In genomic region chr17:74749659-74750058, GRCm38 (mm10) we compare ENCODE assay signal across 26 mouse cellular contexts.
"Had no signal": no experiment of that assay in that cellular context is flagged by ENCODE, and none has a peak within 500 bp of the region (broad histone marks: within the 10 kb centered on the region; RNA-seq: fewer than 3 reads in every experiment).

No protein-coding gene starts in this region.

- H3K4me3 ChIP-seq: embryonic facial prominence, embryonic 10.5 days; embryonic facial prominence, embryonic 12.5 days; embryonic facial prominence, embryonic 13.5 days; embryonic facial prominence, embryonic 15.5 days; erythroblast, embryonic 14.5 days; forebrain, embryonic 10.5 days; forebrain, embryonic 12.5 days; forebrain, embryonic 13.5 days; forebrain, embryonic 15.5 days; gastrocnemius, adult 2 months; heart, adult 2 months; heart, embryonic 10.5 days had no signal

- H3K27me3 ChIP-seq: embryonic facial prominence, embryonic 12.5 days; embryonic facial prominence, embryonic 13.5 days; embryonic facial prominence, embryonic 15.5 days; forebrain, embryonic 12.5 days; forebrain, embryonic 13.5 days; forebrain, embryonic 15.5 days had no signal

- H3K4me2 ChIP-seq: embryonic facial prominence, embryonic 12.5 days; embryonic facial prominence, embryonic 13.5 days; embryonic facial prominence, embryonic 15.5 days; forebrain, embryonic 12.5 days; forebrain, embryonic 13.5 days; forebrain, embryonic 15.5 days had no signal

- DNase-seq: cerebellum, adult 2 months; cerebellum, adult 8-10 months; cerebellum, adult 9-10 months; cerebellum, adult 9-11 months; cerebellum, postnatal 10 days; cerebellum, postnatal 14 days; cerebellum, postnatal 25 days; cerebellum, postnatal 36 days; embryo, embryonic 11 days; forebrain, postnatal 0 days; gastrocnemius, adult 2 months; gastrocnemius, postnatal 10 days; gastrocnemius, postnatal 14 days; gastrocnemius, postnatal 25 days; gastrocnemius, postnatal 36 days; heart, adult 2 months had no signal

- H3K36me3 ChIP-seq: forebrain, embryonic 12.5 days had no signal
